Mouse (Mus musculus) lung, postnatal 25 days (tissue): ENCODE data around the gene Tmem183a.
A peak's percentile ranks its signal among the peaks of the same experiment; 100 is the strongest.

Experiments
- DNase-seq: peaks from one replicate; pipeline ENCODE4 v3.0.0; 2022; ENCODE audit warnings: low spot score

The Tmem183a gene

GRCm38 (mm10) chr1:134344005-134344950 lies 17.5 kb downstream of the Tmem183a start:
- peak; percentile 69 for DNase-seq

DNA sequence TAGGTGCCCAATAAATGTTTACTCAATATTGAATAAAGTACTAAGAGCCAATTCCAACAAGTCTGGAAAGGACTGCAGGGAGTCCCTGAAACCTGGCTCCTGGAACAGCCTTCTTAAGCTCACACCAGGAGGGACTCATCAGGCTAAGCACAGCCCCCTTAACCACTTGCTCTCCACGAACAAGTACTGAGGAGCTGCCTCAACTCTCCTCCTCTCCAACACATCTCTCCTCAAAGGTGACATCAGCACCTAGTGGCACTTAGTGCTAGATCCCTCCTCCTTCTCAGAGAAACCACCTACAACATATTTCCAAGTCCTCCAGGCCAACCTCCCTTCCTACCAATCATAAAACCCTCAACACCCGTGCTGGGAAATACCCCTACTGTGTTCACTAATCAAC lies 18.2 kb downstream of the Tmem183a start:
- DNase-seq: no peak

GRCm38 (mm10) chr1:134342781-134343310 lies 18.9 kb downstream of the Tmem183a start:
- DNase-seq: no peak

- no peak for DNase-seq
Observed at GRCm38 (mm10) chr1:134342278-134342664, 19.5 kb downstream of the Tmem183a start.

- no peak for DNase-seq
Observed at GRCm38 (mm10) chr1:134341641-134342277, 20.0 kb downstream of the Tmem183a start.

- DNase-seq: no peak
Observed at GRCm38 (mm10) chr1:134339757-134340619, 21.8 kb downstream of the Tmem183a start.

DNA sequence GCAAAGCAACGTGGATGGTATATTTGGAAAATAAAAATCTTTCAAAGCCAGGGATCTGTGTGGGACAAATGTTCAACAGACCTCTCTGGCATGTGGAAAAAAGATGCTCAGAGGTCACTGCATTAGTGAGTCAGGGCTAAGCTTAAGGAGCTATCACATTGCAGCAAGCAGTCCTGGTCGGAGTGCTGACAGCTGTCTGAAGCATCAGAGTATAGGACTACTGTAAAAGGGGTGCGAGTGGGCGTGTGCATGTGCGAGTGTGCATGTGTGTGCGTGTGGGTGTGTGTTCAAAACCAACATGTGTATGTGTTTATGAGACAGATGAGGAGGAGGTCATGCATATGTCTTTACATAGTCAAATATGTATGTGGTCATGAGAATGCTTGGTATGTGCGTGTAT lies 22.6 kb downstream of the Tmem183a start:
- no peak for DNase-seq

DNA sequence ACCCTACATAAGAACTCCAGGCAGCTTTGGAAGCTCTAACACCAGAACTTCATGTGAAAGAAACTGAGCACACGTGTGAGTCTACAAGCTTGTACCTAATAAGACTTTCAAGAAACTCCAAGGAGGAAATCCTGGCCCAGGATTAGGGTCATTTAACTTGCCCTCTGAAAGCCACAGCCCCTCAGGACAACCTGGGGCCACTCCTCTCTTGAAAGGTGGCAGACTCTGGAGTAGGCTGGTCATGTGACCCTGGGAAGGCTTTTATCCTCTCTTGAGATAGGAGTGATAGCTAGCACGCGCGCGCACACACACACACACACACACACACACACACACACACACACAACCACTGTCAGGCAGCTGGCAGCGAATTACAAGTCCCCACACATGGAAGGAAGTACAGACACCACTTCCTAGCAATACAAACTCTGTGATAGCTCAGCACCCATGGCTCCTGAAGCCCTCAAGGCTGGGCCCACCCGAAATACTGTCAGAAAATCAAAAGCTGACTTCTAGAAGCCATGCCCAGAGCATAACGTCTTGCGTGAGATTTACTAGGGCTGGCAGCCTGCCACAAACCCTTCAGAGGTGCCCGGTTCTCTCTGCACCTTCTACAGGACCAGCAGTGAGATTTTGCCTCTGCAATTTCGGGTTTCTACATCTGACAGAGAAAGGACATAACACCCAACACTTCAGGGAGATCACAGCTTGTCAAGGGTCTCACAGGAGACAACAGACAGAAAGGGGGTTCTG lies 24.6 kb downstream of the Tmem183a start:
- no peak for DNase-seq

GRCm38 (mm10) chr1:134335924-134336810 lies 25.6 kb downstream of the Tmem183a start:
- DNase-seq: no peak

DNA sequence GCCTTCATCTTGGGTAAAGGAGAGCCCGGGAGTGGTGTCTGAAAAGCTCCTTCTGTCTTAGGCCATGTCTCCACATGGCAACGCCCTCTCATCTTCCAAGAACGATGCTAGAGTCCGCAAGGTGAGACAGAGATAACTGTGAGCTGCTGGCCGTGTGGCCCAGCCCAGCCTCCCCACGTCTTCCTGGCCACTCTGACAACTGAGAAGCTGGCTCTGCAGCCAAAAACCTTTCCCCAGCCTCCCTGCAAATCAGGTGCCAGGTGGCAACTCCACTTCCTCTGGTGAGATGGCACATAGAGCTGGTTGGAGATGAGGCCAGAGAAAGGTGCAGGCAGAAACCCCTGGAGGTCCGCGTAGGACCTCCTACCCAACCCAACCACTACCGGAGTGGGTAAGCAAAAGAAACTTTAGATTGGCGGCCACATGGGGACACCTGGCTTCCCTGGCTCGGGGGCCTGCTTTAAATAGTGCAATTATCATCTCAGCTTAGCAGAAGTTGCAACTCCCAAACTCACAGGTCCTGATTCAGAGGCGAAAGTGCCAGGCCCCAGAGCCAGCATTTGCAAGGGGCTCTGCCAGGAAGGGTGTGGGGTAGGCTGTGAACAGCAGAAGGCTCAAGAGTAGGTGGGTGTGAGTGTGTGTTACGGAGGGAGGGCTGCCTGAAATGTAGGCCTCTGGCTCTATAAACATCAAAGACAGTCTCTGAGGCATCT lies 26.4 kb downstream of the Tmem183a start:
- no peak for DNase-seq

GRCm38 (mm10) chr1:134334111-134334827 lies 27.5 kb downstream of the Tmem183a start:
- DNase-seq: no peak

DNA sequence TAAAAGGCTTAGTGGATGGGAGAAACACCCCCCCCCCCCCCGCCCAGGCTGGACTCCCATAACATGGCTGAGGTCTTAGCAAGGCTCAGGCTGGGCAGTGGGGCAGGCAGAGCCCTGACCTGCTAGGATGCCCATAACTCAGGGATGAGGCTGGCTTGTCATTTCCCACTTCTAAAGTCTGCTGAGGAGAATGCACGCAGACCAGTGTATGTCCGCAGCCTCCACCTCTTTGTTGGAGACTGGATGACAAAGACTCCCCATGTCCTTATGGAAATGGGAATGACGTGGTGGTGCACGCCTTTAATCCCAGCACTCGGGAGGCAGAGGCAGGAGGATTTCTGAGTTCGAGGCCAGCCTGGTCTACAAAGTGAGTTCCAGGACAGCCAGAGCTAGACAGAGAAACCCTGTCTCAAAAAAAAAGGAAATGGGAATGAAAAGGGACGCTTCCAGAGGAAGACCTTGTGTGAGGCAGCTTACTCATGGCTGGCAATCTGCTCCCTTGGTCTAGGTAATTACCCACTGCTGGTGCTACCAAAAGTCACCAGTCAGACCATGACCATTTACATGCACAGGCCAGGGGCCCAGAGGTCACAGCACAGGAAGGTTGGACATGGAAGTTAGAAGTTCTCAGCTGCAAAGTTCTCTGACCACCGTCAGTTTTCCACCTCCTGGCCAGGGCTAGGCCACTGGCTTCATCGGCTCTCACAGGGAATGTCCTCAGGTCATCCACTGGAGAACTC lies 28.2 kb downstream of the Tmem183a start:
- no peak for DNase-seq

DNA sequence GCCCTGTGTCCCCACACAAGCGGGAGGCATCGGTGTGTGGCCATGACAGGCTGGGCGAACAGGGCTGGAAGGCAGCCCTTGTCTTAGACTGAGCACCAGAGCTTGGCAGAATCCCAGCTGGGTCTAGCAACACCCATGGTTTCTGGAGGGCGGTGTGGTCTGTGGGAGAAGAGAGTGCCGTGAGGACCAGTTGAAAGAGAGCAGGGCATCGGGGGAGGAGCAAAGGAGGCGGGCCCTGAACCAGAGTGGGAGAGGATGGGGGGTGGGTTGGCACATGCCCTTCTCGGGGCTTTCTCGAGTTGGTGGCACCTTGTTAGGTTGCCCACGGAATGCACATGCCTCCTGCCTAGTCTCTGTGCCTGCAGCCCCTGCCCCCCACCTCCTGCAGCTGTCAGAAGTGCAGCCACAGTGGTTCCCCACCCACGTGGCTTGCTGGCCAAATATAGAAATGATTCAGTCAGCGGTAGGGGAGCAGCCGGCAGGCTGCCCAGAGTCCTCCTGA lies 29.0 kb downstream of the Tmem183a start, which contains the start of gene Ppfia4:
Gene Ppfia4 (minus strand): TSS at position 159 of the 502 bp plus-strand sequence.
- no peak for DNase-seq

GRCm38 (mm10) chr1:134331879-134332635 lies 29.7 kb downstream of the Tmem183a start:
- peak; percentile 72 for DNase-seq

DNA sequence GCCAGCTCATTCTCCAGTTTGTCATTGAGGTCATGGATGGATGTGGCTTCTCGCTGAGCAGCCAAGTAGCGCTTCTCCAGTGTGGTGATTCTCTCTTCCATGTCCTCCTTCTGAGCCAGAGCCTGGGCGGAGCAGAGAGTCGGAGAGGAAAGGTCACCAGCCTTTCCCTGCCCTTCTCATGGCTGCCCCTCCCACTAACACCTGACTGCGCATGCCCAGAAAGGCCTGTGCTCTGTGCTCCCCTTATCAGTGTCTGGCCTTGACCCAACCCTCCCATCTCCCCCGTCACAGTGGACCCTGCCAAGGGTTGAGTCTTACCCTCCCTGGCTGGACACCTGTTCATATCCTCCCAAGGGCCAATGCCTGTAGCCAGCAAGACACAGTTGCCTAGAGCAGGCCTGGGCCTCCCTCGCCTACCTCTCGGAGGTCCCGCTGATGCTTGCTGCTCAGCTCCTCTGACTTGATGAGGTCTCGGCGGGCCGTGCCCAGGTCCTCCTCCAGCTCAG lies 34.9 kb downstream of the Tmem183a start:
- no peak for DNase-seq

- DNase-seq: peak; percentile 45
Observed at GRCm38 (mm10) chr1:134322591-134322990, 39.2 kb downstream of the Tmem183a start.
